Mouse (Mus musculus): ENCODE data around the gene Fhl3.
"Not testable (repeated sequence)": the region's sequence is repeated elsewhere in the genome, so short reads cannot be mapped to it uniquely, and the experiment has no call there.

Gene Fhl3

GRCm38 (mm10) chr4:124708518-124709477, 8.3 kb downstream of the Fhl3 start:
- peak; percentile 66 to 76 for DNase-seq (ENCODE audit: low spot score in 2 of 2)

- peak in 1 of 2 experiments; percentile 9 for DNase-seq (ENCODE audit: low spot score in 2 of 2)
These were observed 9.5 kb downstream of the Fhl3 start for GRCm38 (mm10) chr4:124709961-124710446.

- DNase-seq (ENCODE audit: low spot score in 2 of 2): peak in 1 of 2 experiments; percentile 48
These were observed 10.3 kb downstream of the Fhl3 start for GRCm38 (mm10) chr4:124710776-124711291.

- DNase-seq (ENCODE audit: low spot score in 2 of 2): no peak
These were observed 12.1 kb downstream of the Fhl3 start for GRCm38 (mm10) chr4:124712618-124713017.

- not testable (repeated sequence) for DNase-seq (ENCODE audit: low spot score in 2 of 2)
These were observed 13.3 kb downstream of the Fhl3 start for GRCm38 (mm10) chr4:124713850-124714249.

GRCm38 (mm10) chr4:124714545-124715481, 14.3 kb downstream of the Fhl3 start, which contains the start of gene Sf3a3:
Gene Sf3a3, plus strand, starts transcription at chr4:124714776.
- peak; percentile 94 to 96 for DNase-seq (ENCODE audit: low spot score in 2 of 2)

GRCm38 (mm10) chr4:124719101-124719500, 18.6 kb downstream of the Fhl3 start:
- no peak for DNase-seq (ENCODE audit: low spot score in 2 of 2)

- no peak for DNase-seq (ENCODE audit: low spot score in 2 of 2)
These were observed 25.6 kb downstream of the Fhl3 start for GRCm38 (mm10) chr4:124726121-124726520.

GRCm38 (mm10) chr4:124736952-124737351, 36.5 kb downstream of the Fhl3 start:
- no peak for DNase-seq (ENCODE audit: low spot score in 2 of 2)

GRCm38 (mm10) chr4:124737486-124737885, 37.0 kb downstream of the Fhl3 start:
- no peak for DNase-seq (ENCODE audit: low spot score in 2 of 2)

- DNase-seq (ENCODE audit: low spot score in 2 of 2): no peak
These were observed 37.5 kb downstream of the Fhl3 start for GRCm38 (mm10) chr4:124738013-124738412.

GRCm38 (mm10) chr4:124738783-124739182, 38.3 kb downstream of the Fhl3 start:
- DNase-seq (ENCODE audit: low spot score in 2 of 2): no peak

GRCm38 (mm10) chr4:124741376-124742343, 41.2 kb downstream of the Fhl3 start, which contains the start of gene Inpp5b:
Gene Inpp5b, plus strand, starts transcription at chr4:124741850.
- DNase-seq (ENCODE audit: low spot score in 2 of 2): peak; percentile 58 to 59

GRCm38 (mm10) chr4:124742839-124743238, 42.3 kb downstream of the Fhl3 start:
- no peak for DNase-seq (ENCODE audit: low spot score in 2 of 2)

GRCm38 (mm10) chr4:124746577-124746976, 46.1 kb downstream of the Fhl3 start:
- no peak for DNase-seq (ENCODE audit: low spot score in 2 of 2)

- no peak for DNase-seq (ENCODE audit: low spot score in 2 of 2)
These were observed 47.4 kb downstream of the Fhl3 start for GRCm38 (mm10) chr4:124747851-124748250.

- peak; percentile 92 to 93 for DNase-seq (ENCODE audit: low spot score in 2 of 2)
These were observed 51.1 kb downstream of the Fhl3 start for GRCm38 (mm10) chr4:124751300-124752250.

- peak; percentile 14 to 20 for DNase-seq (ENCODE audit: low spot score in 2 of 2)
These were observed 52.0 kb downstream of the Fhl3 start for GRCm38 (mm10) chr4:124752281-124753199.

Measured in natural killer cell, adult 2 months (primary cell).